Comparison of ENCODE assay signal across 10 mouse cellular contexts in genomic region chr13:32768104-32768503, GRCm38 (mm10). TPM values are rescaled to one million over a fixed set of nuclear protein-coding genes. Genes with fewer than 3 reads are reported as not detected.
A peak's percentile ranks its signal among the peaks of the same experiment; 100 is the strongest.
DNase-seq lines count a peak whose midpoint lies in the region; ATAC-seq lines count a peak whose summit lies in the region.
"Had no signal": no experiment of that assay in that cellular context is flagged by ENCODE, and none has a peak within 500 bp of the region (broad histone marks: within the 10 kb centered on the region; RNA-seq: fewer than 3 reads in every experiment).

No protein-coding gene starts in this region.

- H3K9me3 ChIP-seq in limb, embryonic 11.5 days (ENCODE audit: control insufficient read depth, low read length), result no peaks in the 10 kb centered on the region
- no peaks in the 10 kb centered on the region for H3K9me3 ChIP-seq in limb, embryonic 10.5 days (replicated peaks)
- H3K9me3 ChIP-seq in embryonic facial prominence, embryonic 11.5 days (replicated peaks; ENCODE audit: control insufficient read depth, low read length), result no peaks in the 10 kb centered on the region
- H3K9me3 ChIP-seq in intestine, embryonic 16.5 days (ENCODE audit: control insufficient read depth, low read length), result no peaks in the 10 kb centered on the region
- H3K9me3 ChIP-seq: heart, embryonic 15.5 days; neural tube, embryonic 12.5 days had no signal

- no peak overlapping the region for H3K9ac ChIP-seq in limb, embryonic 11.5 days (ENCODE audit: low read length)
- no peak overlapping the region for H3K9ac ChIP-seq in embryonic facial prominence, embryonic 11.5 days (replicated peaks; ENCODE audit: low read length)
- H3K9ac ChIP-seq in intestine, embryonic 16.5 days (ENCODE audit: low read depth, low read length), result no peak overlapping the region
- H3K9ac ChIP-seq: heart, embryonic 15.5 days; neural tube, embryonic 12.5 days had no signal

- DNase-seq in cerebellum, adult 18-20 months, result peak; percentile 9 to 12
- DNase-seq in cerebellum, adult 11-12 months, result no peak
- peak; percentile 46 for DNase-seq in limb, embryonic 11.5 days (ENCODE audit: low spot score)
- no peak for DNase-seq in limb, embryonic 10.5 days (ENCODE audit: low spot score)
- peak; percentile 70 for DNase-seq in NIH3T3 (ENCODE audit: low read depth)
- DNase-seq in embryonic facial prominence, embryonic 11.5 days (ENCODE audit: low spot score), result peak; percentile 72
- DNase-seq in lung, postnatal 25 days (ENCODE audit: low spot score), result peak; percentile 26

- no peaks in the 10 kb centered on the region for H3K27me3 ChIP-seq in limb, embryonic 11.5 days (ENCODE audit: control insufficient read depth, insufficient read depth, low read length)
- 0 out of 2 replicates have a peak, but pooled peaks cover 6% of the 10 kb centered on the region for H3K27me3 ChIP-seq in limb, embryonic 10.5 days (ENCODE audit: low read depth, poor library complexity, severe bottlenecking)
- no peaks in the 10 kb centered on the region for H3K27me3 ChIP-seq in embryonic facial prominence, embryonic 11.5 days (ENCODE audit: control insufficient read depth, insufficient read depth, low read length)
- H3K27me3 ChIP-seq in intestine, embryonic 16.5 days (replicated peaks; ENCODE audit: control insufficient read depth, insufficient read depth, low read length), result no peaks in the 10 kb centered on the region
- H3K27me3 ChIP-seq: heart, embryonic 15.5 days; neural tube, embryonic 12.5 days had no signal

- 6% methylated on average over 4 of the region's 4 CpGs for WGBS in limb, embryonic 11.5 days
- WGBS in limb, embryonic 10.5 days, result 11% methylated on average over 4 of the region's 4 CpGs
- WGBS in embryonic facial prominence, embryonic 11.5 days, result 9% methylated on average over 4 of the region's 4 CpGs
- WGBS in intestine, embryonic 16.5 days, result 13% methylated on average over 4 of the region's 4 CpGs

- H3K36me3 ChIP-seq in limb, embryonic 11.5 days (ENCODE audit: control insufficient read depth, insufficient read depth, low read length), result no peaks in the 10 kb centered on the region
- H3K36me3 ChIP-seq in limb, embryonic 10.5 days, result no peaks in the 10 kb centered on the region
- no peaks in the 10 kb centered on the region for H3K36me3 ChIP-seq in embryonic facial prominence, embryonic 11.5 days (replicated peaks; ENCODE audit: control insufficient read depth, insufficient read depth, low read depth, low read length)
- no peaks in the 10 kb centered on the region for H3K36me3 ChIP-seq in intestine, embryonic 16.5 days (ENCODE audit: control insufficient read depth, insufficient read depth, low read length)
- H3K36me3 ChIP-seq: heart, embryonic 15.5 days; neural tube, embryonic 12.5 days had no signal

- no peak overlapping the region for H3K4me2 ChIP-seq in limb, embryonic 11.5 days (ENCODE audit: low read depth, severe bottlenecking)
- no peak overlapping the region for H3K4me2 ChIP-seq in embryonic facial prominence, embryonic 11.5 days (ENCODE audit: low read depth, low read length)
- no peak overlapping the region for H3K4me2 ChIP-seq in intestine, embryonic 16.5 days (ENCODE audit: low read depth, low read length)
- H3K4me2 ChIP-seq: heart, embryonic 15.5 days; neural tube, embryonic 12.5 days had no signal

- H3K4me1 ChIP-seq in limb, embryonic 11.5 days (ENCODE audit: control insufficient read depth, insufficient read depth, low read length), result no peaks in the 10 kb centered on the region
- peaks cover 3% of the 10 kb centered on the region; the same call in 1 of the 2 replicates for H3K4me1 ChIP-seq in limb, embryonic 10.5 days
- no peaks in the 10 kb centered on the region for H3K4me1 ChIP-seq in embryonic facial prominence, embryonic 11.5 days (ENCODE audit: control insufficient read depth, insufficient read depth, low read length)
- no peaks in the 10 kb centered on the region for H3K4me1 ChIP-seq in intestine, embryonic 16.5 days (ENCODE audit: control insufficient read depth, insufficient read depth, low read length)
- H3K4me1 ChIP-seq: neural tube, embryonic 12.5 days had no signal

- no peak overlapping the region for H3K27ac ChIP-seq in limb, embryonic 11.5 days (replicated peaks; ENCODE audit: low read depth, low read length)
- H3K27ac ChIP-seq in limb, embryonic 10.5 days, result no peak overlapping the region
- H3K27ac ChIP-seq in embryonic facial prominence, embryonic 11.5 days (replicated peaks; ENCODE audit: low read depth, low read length), result no peak overlapping the region
- no peak overlapping the region for H3K27ac ChIP-seq in intestine, embryonic 16.5 days (ENCODE audit: low read length)
- H3K27ac ChIP-seq: neural tube, embryonic 12.5 days had no signal

- no peak for ATAC-seq in limb, embryonic 11.5 days (ENCODE audit: insufficient number of reproducible peaks, low FRiP score, low TSS enrichment, low read depth)
- ATAC-seq in embryonic facial prominence, embryonic 11.5 days (replicated peaks; ENCODE audit: insufficient number of reproducible peaks, low FRiP score, low TSS enrichment, low read depth), result no peak
- no peak for ATAC-seq in intestine, embryonic 16.5 days

- no peak overlapping the region for H3K4me3 ChIP-seq in limb, embryonic 11.5 days (ENCODE audit: low read depth, low read length)
- no peak overlapping the region for H3K4me3 ChIP-seq in limb, embryonic 10.5 days
- H3K4me3 ChIP-seq in embryonic facial prominence, embryonic 11.5 days (ENCODE audit: low read depth, low read length), result no peak overlapping the region
- H3K4me3 ChIP-seq in intestine, embryonic 16.5 days (ENCODE audit: low read length), result no peak overlapping the region
- H3K4me3 ChIP-seq: heart, embryonic 15.5 days; neural tube, embryonic 12.5 days had no signal

RNA-seq across cellular contexts. Expression of gene Mylk4, which starts 15.7 kb away (rescaled TPM):
- polyA plus RNA-seq in limb, embryonic 11.5 days (2014; fragmentation: Nextera tagmentation; extraction: Ambion mirVana), result 0.76 and 1.1 TPM in 2 replicates
- 0.13 and 0.26 TPM in 2 replicates for polyA plus RNA-seq in limb, embryonic 10.5 days (2016; fragmentation: Nextera tagmentation; extraction: Ambion mirVana)
- polyA plus RNA-seq in embryonic facial prominence, embryonic 11.5 days (2014; fragmentation: Nextera tagmentation; extraction: Ambion mirVana), result 0.75 and 1.0 TPM in 2 replicates
- 0.02 TPM in 1 of 2 replicates, not detected in the other for polyA plus RNA-seq in intestine, embryonic 16.5 days (2015; fragmentation: Nextera tagmentation; extraction: Ambion mirVana)

RNA-seq across cellular contexts. Expression of gene Wrnip1, which starts 33.7 kb away (rescaled TPM):
- 17.5 and 19.7 TPM in 2 replicates for polyA plus RNA-seq in limb, embryonic 11.5 days (2014; fragmentation: Nextera tagmentation; extraction: Ambion mirVana)
- 14.8 and 20.6 TPM in 2 replicates for polyA plus RNA-seq in limb, embryonic 10.5 days (2016; fragmentation: Nextera tagmentation; extraction: Ambion mirVana)
- 13.3 and 14.5 TPM in 2 replicates for polyA plus RNA-seq in embryonic facial prominence, embryonic 11.5 days (2014; fragmentation: Nextera tagmentation; extraction: Ambion mirVana)
- polyA plus RNA-seq in intestine, embryonic 16.5 days (2015; fragmentation: Nextera tagmentation; extraction: Ambion mirVana), result 15.7 and 16.9 TPM in 2 replicates

RNA-seq across cellular contexts. Expression of gene D930007J09Rik, which starts 34.5 kb away (rescaled TPM):
- polyA plus RNA-seq in limb, embryonic 11.5 days (2014; fragmentation: Nextera tagmentation; extraction: Ambion mirVana), result not detected in 2 replicates
- not detected in 2 replicates for polyA plus RNA-seq in limb, embryonic 10.5 days (2016; fragmentation: Nextera tagmentation; extraction: Ambion mirVana)
- not detected in 2 replicates for polyA plus RNA-seq in embryonic facial prominence, embryonic 11.5 days (2014; fragmentation: Nextera tagmentation; extraction: Ambion mirVana)
- not detected in 2 replicates for polyA plus RNA-seq in intestine, embryonic 16.5 days (2015; fragmentation: Nextera tagmentation; extraction: Ambion mirVana)
- polyA plus RNA-seq: heart, embryonic 15.5 days; neural tube, embryonic 12.5 days had no signal

Comparison
In these comparisons a context has a peak if more than half of its experiments do, and no peak if none do; other contexts are left out.
1. DNase-seq: peak in cerebellum, adult 18-20 months (2 of 2), limb, embryonic 11.5 days (single experiment), NIH3T3 (single experiment), embryonic facial prominence, embryonic 11.5 days (single experiment) and lung, postnatal 25 days (single experiment); none in cerebellum, adult 11-12 months (single experiment) and limb, embryonic 10.5 days (single experiment).